Mouse (Mus musculus) lung, embryonic 15.5 days (tissue): ENCODE data around the gene Asns. TPM values are rescaled to one million over a fixed set of nuclear protein-coding genes. Genes with fewer than 3 reads are reported as not detected.

Experiments used
- ATAC-seq: fragments of 200-750 bp; cut with Nextera tagmentation; 2 replicates; pipeline ENCODE4 v1.8.0; 2017; ENCODE audit warnings: moderate number of reproducible peaks, borderline replicate concordance; ENCODE audit not compliant: low FRiP score, low TSS enrichment; ENCODE audit errors: extremely low read depth
- H3K27ac ChIP-seq: fragments of 300-500 bp; sonication (generic); 2 replicates; pipeline ENCODE4 v1.5.1; 2015; ENCODE audit warnings: moderate library complexity, mild to moderate bottlenecking, inconsistent platforms
- H3K27me3 ChIP-seq: fragments of 300-500 bp; sonication (generic); 2 replicates; pipeline ENCODE4 v1.6.1; 2015; ENCODE audit warnings: inconsistent platforms
- H3K36me3 ChIP-seq: fragments of 300-500 bp; sonication (generic); 2 replicates; pipeline ENCODE4 v1.6.1; 2015; ENCODE audit warnings: inconsistent platforms
- H3K4me1 ChIP-seq: fragments of 300-500 bp; sonication (generic); 2 replicates; pipeline ENCODE4 v1.6.1; 2015; ENCODE audit warnings: inconsistent platforms
- H3K4me2 ChIP-seq: fragments of 300-500 bp; sonication (generic); 2 replicates; pipeline ENCODE4 v1.6.1; 2015; ENCODE audit warnings: inconsistent platforms, mild to moderate bottlenecking, moderate library complexity
- H3K4me3 ChIP-seq: fragments of 300-500 bp; sonication (generic); 2 replicates; pipeline ENCODE4 v1.5.1; 2015; ENCODE audit warnings: mild to moderate bottlenecking, inconsistent platforms
- H3K9ac ChIP-seq: fragments of 300-500 bp; sonication (generic); 2 replicates; pipeline ENCODE4 v1.6.1; 2015; ENCODE audit warnings: inconsistent platforms
- H3K9me3 ChIP-seq: fragments of 300-500 bp; sonication (generic); 2 replicates; pipeline ENCODE4 v1.6.1; 2016; ENCODE audit warnings: inconsistent platforms
- WGBS: fragments of 180-500 bp; shearing (Covaris S2); methylation state at CpG from one replicate; pipeline ENCODE4 v1.1.7; 2015; 5-methylcytosine and 5-hydroxymethylcytosine counted together
- polyA plus RNA-seq: library from polyadenylated mRNA; unstranded; fragments of >200 nt; fragmentation: Nextera tagmentation; extraction: Ambion mirVana; gene quantifications from 2 replicates; pipeline ENCODE4 v1.2.1, GENCODE M21; 2015

The Asns gene
- polyA plus RNA-seq, 1 experiment from 2014 or later, result 53.1 TPM

DNA sequence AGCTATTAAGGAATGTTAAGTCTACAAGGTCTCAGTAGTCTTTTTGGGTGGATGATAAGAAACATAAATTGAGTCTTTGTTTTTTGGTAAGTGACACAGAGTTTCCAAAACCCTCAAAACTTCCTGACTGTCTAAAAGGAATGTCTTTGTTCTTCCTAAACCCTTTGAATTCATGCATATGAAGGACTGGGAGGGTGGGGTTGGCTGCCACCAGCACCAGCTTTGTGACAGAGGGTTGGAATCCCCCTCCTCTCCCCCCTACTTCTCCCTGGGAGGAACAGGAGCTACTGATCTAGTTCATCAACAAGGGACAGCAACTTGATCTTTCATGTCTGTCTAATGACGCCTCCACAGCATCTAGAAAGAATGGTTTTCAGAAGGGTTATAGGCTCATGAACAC lies 13.7 kb upstream of the Asns start:
- 46% methylated on average over 1 of the region's 1 CpGs for WGBS

DNA sequence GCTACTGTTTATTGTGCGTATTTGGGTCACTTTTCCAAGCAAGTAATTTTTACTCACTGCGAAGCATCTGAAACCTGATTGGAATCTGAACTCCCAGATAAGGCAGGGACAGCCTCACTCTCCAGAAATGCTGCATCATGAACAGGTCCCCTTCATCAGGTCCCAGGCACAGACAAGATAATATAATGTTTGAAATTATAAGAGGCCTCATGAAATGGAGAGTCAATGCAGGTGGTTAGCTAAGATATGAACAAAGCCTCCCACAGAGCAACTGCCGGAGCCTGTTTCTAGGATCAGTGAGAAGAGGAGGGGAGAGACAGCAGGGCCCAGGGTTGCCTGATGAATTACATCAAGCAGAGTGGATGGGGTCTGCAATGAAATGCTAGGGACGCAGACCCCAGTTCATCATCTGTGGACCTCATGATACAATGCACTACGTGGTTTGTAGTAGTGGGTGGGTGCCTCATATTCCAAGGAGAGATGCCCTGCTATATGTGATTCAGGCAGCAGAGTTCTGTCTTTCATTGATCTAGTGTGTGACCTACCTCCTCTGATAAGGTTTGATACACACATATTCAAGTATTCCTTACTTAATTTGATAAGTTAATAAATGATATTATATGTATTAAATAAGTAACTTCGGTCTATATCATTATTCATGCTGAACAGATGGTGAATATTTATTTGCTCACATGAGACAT lies 5.1 kb upstream of the Asns start:
- WGBS, result 71% methylated on average over 6 of the region's 6 CpGs
- Histone ChIP-seq H3K4me1 (no peaks in the 10 kb centered on the region), H3K4me2 (no peak overlapping the region), H3K36me3 (no peaks in the 10 kb centered on the region), H3K27ac (no peak overlapping the region), H3K4me3 (no peak overlapping the region), H3K27me3 (no peaks in the 10 kb centered on the region), H3K9me3 (no peaks in the 10 kb centered on the region), H3K9ac (no peak overlapping the region)
- ATAC-seq, result no peak

More for the DNA sequence above, 13.7 kb upstream of the Asns start:
- H3K36me3 ChIP-seq, result no peaks in the 10 kb centered on the region
- ATAC-seq, result no peak
- no peak overlapping the region for H3K27ac ChIP-seq
- H3K27me3 ChIP-seq, result no peaks in the 10 kb centered on the region
- H3K4me1 ChIP-seq, result no peaks in the 10 kb centered on the region
- no peak overlapping the region for H3K4me3 ChIP-seq
- no peaks in the 10 kb centered on the region for H3K9me3 ChIP-seq
- H3K4me2 ChIP-seq, result no peak overlapping the region
- no peak overlapping the region for H3K9ac ChIP-seq

DNA sequence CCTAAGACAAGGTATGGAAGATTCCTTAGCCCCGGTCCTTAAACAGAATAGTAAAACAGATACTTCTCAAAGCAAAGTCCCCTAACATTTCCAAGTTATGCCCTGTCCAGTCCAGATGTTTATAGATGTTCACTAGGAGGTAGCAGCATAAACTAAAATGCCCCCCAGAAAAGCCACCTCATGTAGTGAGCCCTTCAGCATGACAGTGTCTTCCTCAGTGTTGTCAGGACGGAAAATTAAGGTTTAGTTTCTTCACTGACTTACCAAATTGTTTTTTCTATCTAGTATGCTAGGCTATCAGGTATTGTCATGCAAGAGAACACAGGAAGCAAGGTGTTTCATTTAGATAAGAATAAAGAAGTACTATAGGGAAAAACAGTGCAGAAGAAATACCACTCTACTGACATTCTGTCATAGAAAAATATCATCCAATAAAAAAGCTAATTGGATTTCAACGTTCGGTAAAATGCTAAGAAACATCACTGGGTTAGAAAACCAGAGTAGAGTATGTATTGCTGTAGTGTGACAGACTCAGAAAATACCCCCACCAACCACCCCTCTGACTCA lies 4.1 kb upstream of the Asns start:
- 0 out of 2 replicates have a peak, but pooled peaks cover 2% of the 10 kb centered on the region for H3K4me1 ChIP-seq
- H3K27me3 ChIP-seq, result no peaks in the 10 kb centered on the region
- no peak for ATAC-seq
- H3K36me3 ChIP-seq, result no peaks in the 10 kb centered on the region
- H3K9ac ChIP-seq, result no peak overlapping the region
- H3K27ac ChIP-seq, result no peak overlapping the region
- H3K4me3 ChIP-seq, result no peak overlapping the region
- WGBS, result 69% methylated on average over 4 of the region's 4 CpGs
- no peaks in the 10 kb centered on the region for H3K9me3 ChIP-seq
- no peak overlapping the region for H3K4me2 ChIP-seq

DNA sequence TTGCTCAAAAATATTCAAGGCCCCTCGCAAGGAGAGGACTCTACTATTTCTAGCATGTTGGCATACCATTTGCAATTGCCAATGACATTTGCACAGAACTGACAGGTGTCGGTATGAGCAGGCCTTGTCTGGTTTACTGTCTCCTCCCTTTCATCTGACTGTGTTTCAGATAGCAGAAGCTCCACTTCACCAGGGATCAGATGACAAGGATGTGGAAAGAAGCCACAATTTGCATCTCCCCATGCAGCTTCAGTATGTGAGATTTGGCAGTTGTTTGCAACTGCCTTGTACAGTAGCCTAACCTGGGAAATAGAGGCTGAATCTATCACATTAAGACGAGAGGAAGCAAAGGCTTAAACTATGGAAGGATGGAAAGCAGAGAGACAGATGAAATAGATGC lies 3.6 kb upstream of the Asns start:
- no peak for ATAC-seq
- Histone ChIP-seq H3K9me3 (no peaks in the 10 kb centered on the region), H3K4me1 (0 out of 2 replicates have a peak, but pooled peaks cover 2% of the 10 kb centered on the region), H3K36me3 (no peaks in the 10 kb centered on the region), H3K27me3 (no peaks in the 10 kb centered on the region), H3K27ac (no peak overlapping the region), H3K4me3 (no peak overlapping the region), H3K4me2 (no peak overlapping the region), H3K9ac (no peak overlapping the region)
- 59% methylated on average over 3 of the region's 3 CpGs for WGBS

DNA sequence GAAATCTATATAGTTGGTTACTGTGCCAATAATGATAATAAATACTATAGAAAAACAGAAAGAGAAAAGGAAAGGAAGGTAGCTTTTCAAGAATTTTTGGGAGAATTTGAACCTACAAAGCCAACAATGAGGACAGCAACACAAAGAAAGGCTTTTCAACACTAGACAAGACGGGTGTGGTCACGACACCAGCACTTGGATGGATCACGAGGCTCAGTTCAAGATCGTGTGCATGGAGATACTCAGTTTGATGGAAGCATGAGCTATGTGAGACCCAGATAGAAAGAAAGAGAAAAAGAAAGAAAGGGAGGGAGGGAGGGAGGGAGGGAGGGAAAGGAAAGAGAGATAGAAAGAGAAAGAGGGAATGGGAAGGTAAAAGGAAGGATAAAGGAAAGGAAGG lies 2.8 kb upstream of the Asns start:
- H3K4me1 ChIP-seq, result 0 out of 2 replicates have a peak, but pooled peaks cover 2% of the 10 kb centered on the region
- no peak overlapping the region for H3K4me3 ChIP-seq
- H3K27ac ChIP-seq, result no peak overlapping the region
- no peak overlapping the region for H3K4me2 ChIP-seq
- H3K36me3 ChIP-seq, result no peaks in the 10 kb centered on the region
- H3K9me3 ChIP-seq, result no peaks in the 10 kb centered on the region
- 82% methylated on average over 4 of the region's 4 CpGs for WGBS
- no peak overlapping the region for H3K9ac ChIP-seq
- H3K27me3 ChIP-seq, result no peaks in the 10 kb centered on the region
- no peak for ATAC-seq

- Histone ChIP-seq H3K27ac (no peak overlapping the region), H3K4me2 (no peak overlapping the region), H3K4me1 (0 out of 2 replicates have a peak, but pooled peaks cover 2% of the 10 kb centered on the region), H3K9me3 (no peaks in the 10 kb centered on the region), H3K36me3 (no peaks in the 10 kb centered on the region), H3K27me3 (no peaks in the 10 kb centered on the region), H3K4me3 (no peak overlapping the region), H3K9ac (no peak overlapping the region)
- no peak for ATAC-seq
- 69% methylated on average over 5 of the region's 5 CpGs for WGBS
Measured at GRCm38 (mm10) chr6:7693666-7694065, 612 bp upstream of the Asns start.

GRCm38 (mm10) chr6:7692451-7692850 lies 603 bp downstream of the Asns start:
- peak; percentile 63 for ATAC-seq
- H3K27ac ChIP-seq, result peak overlapping the region; percentile 56
- 0 out of 2 replicates have a peak, but pooled peaks cover 2% of the 10 kb centered on the region for H3K4me1 ChIP-seq

DNA sequence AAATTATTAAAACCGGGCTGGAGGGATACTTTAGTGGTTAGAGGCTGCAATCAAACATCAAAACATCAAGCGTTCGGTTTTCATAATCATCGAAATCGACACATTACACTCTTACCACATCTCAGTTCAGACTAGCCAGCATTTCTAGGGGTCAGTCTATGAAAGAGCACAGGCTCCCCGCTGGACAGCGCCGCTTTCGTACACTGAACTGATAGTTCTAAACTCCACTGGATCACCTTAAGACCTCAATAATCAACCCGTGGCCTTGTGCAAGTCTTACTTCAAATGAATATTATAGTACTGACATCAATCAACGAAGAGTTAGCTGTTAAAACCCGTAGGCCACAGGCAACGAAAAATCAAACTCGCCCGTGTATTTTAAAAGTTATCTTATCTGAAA lies 1.0 kb downstream of the Asns start:
- H3K4me1 ChIP-seq, result 0 out of 2 replicates have a peak, but pooled peaks cover 2% of the 10 kb centered on the region
- 26% methylated on average over 15 of the region's 15 CpGs for WGBS
- H3K27ac ChIP-seq, result no peak overlapping the region
- no peaks in the 10 kb centered on the region for H3K27me3 ChIP-seq
- no peak for ATAC-seq
- H3K9me3 ChIP-seq, result no peaks in the 10 kb centered on the region
- no peak overlapping the region for H3K9ac ChIP-seq
- H3K4me3 ChIP-seq, result peak overlapping the region; percentile 72
- peak overlapping the region; percentile 98 for H3K4me2 ChIP-seq
- no peaks in the 10 kb centered on the region for H3K36me3 ChIP-seq

More at GRCm38 (mm10) chr6:7692451-7692850, 603 bp downstream of the Asns start:
- peak overlapping the region; percentile 72 for H3K4me3 ChIP-seq
- no peaks in the 10 kb centered on the region for H3K27me3 ChIP-seq
- H3K36me3 ChIP-seq, result no peaks in the 10 kb centered on the region
- WGBS, result under 1% methylated on average over 12 of the region's 12 CpGs
- H3K4me2 ChIP-seq, result peak overlapping the region; percentile 98
- peak overlapping the region; percentile 61 for H3K9ac ChIP-seq
- no peaks in the 10 kb centered on the region for H3K9me3 ChIP-seq

GRCm38 (mm10) chr6:7690456-7690855 lies 2.6 kb downstream of the Asns start:
- Histone ChIP-seq H3K9ac (no peak overlapping the region), H3K36me3 (no peaks in the 10 kb centered on the region), H3K27ac (no peak overlapping the region), H3K4me1 (0 out of 2 replicates have a peak, but pooled peaks cover 2% of the 10 kb centered on the region), H3K9me3 (no peaks in the 10 kb centered on the region), H3K4me3 (no peak overlapping the region), H3K27me3 (no peaks in the 10 kb centered on the region), H3K4me2 (no peak overlapping the region)
- WGBS, result 87% methylated on average over 9 of the region's 9 CpGs
- no peak for ATAC-seq

- ATAC-seq, result no peak
- no peak overlapping the region for H3K4me2 ChIP-seq
- no peak overlapping the region for H3K27ac ChIP-seq
- WGBS, result 90% methylated on average over 12 of the region's 12 CpGs
- H3K4me1 ChIP-seq, result 0 out of 2 replicates have a peak, but pooled peaks cover 2% of the 10 kb centered on the region
- no peak overlapping the region for H3K4me3 ChIP-seq
- no peak overlapping the region for H3K9ac ChIP-seq
- H3K9me3 ChIP-seq, result no peaks in the 10 kb centered on the region
- no peaks in the 10 kb centered on the region for H3K36me3 ChIP-seq
- no peaks in the 10 kb centered on the region for H3K27me3 ChIP-seq
Measured at GRCm38 (mm10) chr6:7689180-7689579, 3.9 kb downstream of the Asns start.

DNA sequence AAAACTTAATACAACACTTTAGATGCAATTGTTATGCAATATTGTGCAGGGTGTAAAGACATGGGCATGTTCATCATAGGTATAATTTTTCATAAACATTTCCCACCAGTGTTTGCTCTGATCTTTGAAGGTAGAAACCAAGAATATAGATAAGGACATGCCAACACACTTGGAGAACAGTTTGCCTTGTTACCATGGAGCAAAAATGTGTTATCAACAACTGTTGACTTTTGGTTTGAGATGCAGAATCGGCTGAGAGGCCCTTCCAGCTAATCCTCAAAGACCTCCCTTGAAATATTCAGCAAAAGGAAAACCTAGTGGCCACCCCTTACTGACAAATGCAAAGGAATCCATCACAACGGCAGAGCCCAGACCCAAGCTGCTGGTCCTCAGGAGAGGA lies 7.0 kb downstream of the Asns start:
- ATAC-seq, result no peak
- H3K9me3 ChIP-seq, result no peaks in the 10 kb centered on the region
- no peak overlapping the region for H3K9ac ChIP-seq
- H3K4me2 ChIP-seq, result no peak overlapping the region
- H3K4me1 ChIP-seq, result no peaks in the 10 kb centered on the region
- H3K27me3 ChIP-seq, result no peaks in the 10 kb centered on the region
- WGBS, result 62% methylated on average over 2 of the region's 2 CpGs
- H3K4me3 ChIP-seq, result no peak overlapping the region
- H3K27ac ChIP-seq, result no peak overlapping the region
- no peaks in the 10 kb centered on the region for H3K36me3 ChIP-seq

- H3K4me2 ChIP-seq, result no peak overlapping the region
Measured at GRCm38 (mm10) chr6:7676194-7676901, 16.7 kb downstream of the Asns start.

More at GRCm38 (mm10) chr6:7676194-7676901, 16.7 kb downstream of the Asns start:
- Histone ChIP-seq H3K9ac (no peak overlapping the region), H3K27ac (no peak overlapping the region), H3K4me3 (no peak overlapping the region), H3K36me3 (no peaks in the 10 kb centered on the region), H3K4me1 (no peaks in the 10 kb centered on the region), H3K27me3 (no peaks in the 10 kb centered on the region), H3K9me3 (no peaks in the 10 kb centered on the region)
- ATAC-seq, result no peak
- WGBS, result 88% methylated on average over 8 of the region's 8 CpGs
